Mouse (Mus musculus): ENCODE measurements around the gene Rapgef4.

- TF ChIP-seq CTCF (IDR thresholded peaks at IDR 0.05; ENCODE audit: borderline replicate concordance, insufficient read depth, low read depth, low read length) = no peak
- no peak for TF ChIP-seq POLR2A (IDR thresholded peaks at IDR 0.05; ENCODE audit: borderline replicate concordance, insufficient read depth, low read length)
Measured at GRCm38 (mm10) chr2:72253882-72254281, 272.8 kb downstream of the Rapgef4 start.
